Mouse (Mus musculus): ENCODE data around the gene Mtrex. TPM values are rescaled to one million over a fixed set of nuclear protein-coding genes. Genes with fewer than 3 reads are reported as not detected.
A peak's percentile ranks its signal among the peaks of the same experiment; 100 is the strongest.

The Mtrex gene
- polyA plus RNA-seq, 1 experiment from 2014 or later = 94.7 TPM

GRCm38 (mm10) chr13:112840241-112841087, 86.7 kb downstream of the Mtrex start:
- Histone ChIP-seq H3K4me2 (replicated peaks; ENCODE audit: low read depth, low read length) (no peak overlapping the region), H3K4me3 (ENCODE audit: low read depth, low read length) (no peak overlapping the region), H3K9ac (ENCODE audit: low read depth, low read length) (no peak overlapping the region), H3K9me3 (ENCODE audit: control insufficient read depth, low read length) (no peaks in the 10 kb centered on the region), H3K27me3 (ENCODE audit: control insufficient read depth, insufficient read depth, low read length) (no peaks in the 10 kb centered on the region), H3K36me3 (ENCODE audit: control insufficient read depth, insufficient read depth, low read length) (no peaks in the 10 kb centered on the region), H3K27ac (ENCODE audit: low read depth, low read length) (no peak overlapping the region), H3K4me1 (replicated peaks; ENCODE audit: control insufficient read depth, insufficient read depth, low read length) (no peaks in the 10 kb centered on the region)
- no peak for DNase-seq (ENCODE audit: low spot score)
- whole genome bisulfite sequencing = 89% methylated on average over 16 of the region's 16 CpGs
- no peak for ATAC-seq (ENCODE audit: low FRiP score)

DNA sequence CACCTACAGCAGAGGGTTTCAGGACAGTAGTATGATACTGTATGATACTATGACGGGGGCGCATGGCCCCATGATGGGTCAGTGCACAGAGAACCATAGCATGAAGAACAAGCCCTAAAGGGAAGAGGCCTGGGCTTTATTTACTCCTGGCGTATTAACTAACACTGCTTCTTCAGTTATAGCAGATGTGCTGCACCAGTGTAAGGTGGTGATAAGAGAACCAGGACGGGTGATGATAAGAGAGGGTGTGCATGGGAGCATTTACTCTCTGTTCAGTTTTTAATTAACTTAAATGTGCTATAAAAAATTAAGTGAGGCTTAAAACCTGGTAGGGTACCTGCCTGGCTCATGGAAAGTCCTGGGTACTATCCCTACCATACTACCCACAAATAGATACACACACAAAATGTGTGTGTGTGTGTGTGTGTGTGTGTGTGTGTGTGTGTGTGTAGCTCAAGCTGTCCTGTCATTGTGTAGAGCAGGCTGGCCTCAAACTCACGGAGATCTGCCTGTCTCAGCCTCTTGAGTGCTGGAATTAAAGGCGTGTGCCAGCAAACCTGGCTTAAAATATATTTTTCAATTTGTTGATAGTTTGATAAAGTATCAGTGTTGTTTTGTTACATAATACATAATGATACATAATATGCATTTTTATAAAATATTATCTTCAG, 88.5 kb downstream of the Mtrex start:
- H3K4me1 ChIP-seq (replicated peaks; ENCODE audit: control insufficient read depth, insufficient read depth, low read length) = no peaks in the 10 kb centered on the region; the same call in 1 of the 2 replicates
- H3K9ac ChIP-seq (ENCODE audit: low read depth, low read length) = no peak overlapping the region
- no peak overlapping the region for H3K4me2 ChIP-seq (replicated peaks; ENCODE audit: low read depth, low read length)
- DNase-seq (ENCODE audit: low spot score) (no peak), ATAC-seq (ENCODE audit: low FRiP score) (no peak)
- no peaks in the 10 kb centered on the region for H3K36me3 ChIP-seq (ENCODE audit: control insufficient read depth, insufficient read depth, low read length)
- no peak overlapping the region for H3K27ac ChIP-seq (ENCODE audit: low read depth, low read length)
- no peak overlapping the region for H3K4me3 ChIP-seq (ENCODE audit: low read depth, low read length)
- no peaks in the 10 kb centered on the region for H3K27me3 ChIP-seq (ENCODE audit: control insufficient read depth, insufficient read depth, low read length)
- no peaks in the 10 kb centered on the region for H3K9me3 ChIP-seq (ENCODE audit: control insufficient read depth, low read length)
- 95% methylated on average over 6 of the region's 6 CpGs for WGBS

DNA sequence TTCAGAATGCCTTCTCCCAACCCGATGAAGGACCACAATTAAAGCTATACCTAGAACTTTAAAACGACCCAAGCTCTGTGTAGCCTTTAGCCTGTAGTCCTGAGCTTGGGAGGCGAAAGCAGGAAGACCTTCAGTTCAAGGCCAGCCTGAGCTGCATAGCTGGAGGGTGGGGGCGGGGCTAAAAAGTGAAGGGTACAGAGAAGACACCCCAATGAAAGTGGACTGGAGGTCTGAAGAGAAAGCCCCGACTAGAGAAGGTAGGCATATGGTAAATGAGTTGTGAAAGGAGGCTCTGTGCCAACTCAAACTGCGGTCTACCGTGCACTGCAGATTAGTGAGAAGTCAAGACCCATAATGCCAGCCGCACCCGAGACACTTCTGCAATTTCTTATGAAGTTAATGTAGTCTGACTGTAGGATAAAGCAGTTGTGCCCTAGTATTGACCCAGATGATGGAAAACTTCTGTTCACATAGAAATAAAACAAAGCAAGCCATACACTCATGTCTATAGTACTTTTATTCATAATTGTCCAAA, 89.5 kb downstream of the Mtrex start:
- H3K9me3 ChIP-seq (ENCODE audit: control insufficient read depth, low read length) = no peaks in the 10 kb centered on the region
- no peak overlapping the region for H3K4me3 ChIP-seq (ENCODE audit: low read depth, low read length)
- H3K9ac ChIP-seq (ENCODE audit: low read depth, low read length) = no peak overlapping the region
- DNase-seq (ENCODE audit: low spot score) (no peak), ATAC-seq (ENCODE audit: low FRiP score) (no peak)
- H3K4me2 ChIP-seq (replicated peaks; ENCODE audit: low read depth, low read length) = no peak overlapping the region
- H3K36me3 ChIP-seq (ENCODE audit: control insufficient read depth, insufficient read depth, low read length) = no peaks in the 10 kb centered on the region
- H3K27me3 ChIP-seq (ENCODE audit: control insufficient read depth, insufficient read depth, low read length) = no peaks in the 10 kb centered on the region
- WGBS = 87% methylated on average over 9 of the region's 9 CpGs
- H3K27ac ChIP-seq (ENCODE audit: low read depth, low read length) = no peak overlapping the region
- H3K4me1 ChIP-seq (replicated peaks; ENCODE audit: control insufficient read depth, insufficient read depth, low read length) = no peaks in the 10 kb centered on the region; the same call in 1 of the 2 replicates

GRCm38 (mm10) chr13:112836951-112837350, 90.2 kb downstream of the Mtrex start:
- ATAC-seq (ENCODE audit: low FRiP score) (no peak), DNase-seq (ENCODE audit: low spot score) (no peak)
- no peak overlapping the region for H3K9ac ChIP-seq (ENCODE audit: low read depth, low read length)
- no peak overlapping the region for H3K4me3 ChIP-seq (ENCODE audit: low read depth, low read length)
- no peak overlapping the region for H3K27ac ChIP-seq (ENCODE audit: low read depth, low read length)
- no peaks in the 10 kb centered on the region for H3K27me3 ChIP-seq (ENCODE audit: control insufficient read depth, insufficient read depth, low read length)
- no peak overlapping the region for H3K4me2 ChIP-seq (replicated peaks; ENCODE audit: low read depth, low read length)
- no peaks in the 10 kb centered on the region for H3K36me3 ChIP-seq (ENCODE audit: control insufficient read depth, insufficient read depth, low read length)
- no peaks in the 10 kb centered on the region; the same call in 1 of the 2 replicates for H3K4me1 ChIP-seq (replicated peaks; ENCODE audit: control insufficient read depth, insufficient read depth, low read length)
- no peaks in the 10 kb centered on the region for H3K9me3 ChIP-seq (ENCODE audit: control insufficient read depth, low read length)
- WGBS = 79% methylated on average over 2 of the region's 2 CpGs

GRCm38 (mm10) chr13:112835113-112835512, 92.1 kb downstream of the Mtrex start:
- ATAC-seq (ENCODE audit: low FRiP score) = no peak
- 0 out of 2 replicates have a peak overlapping the region, but pooled peaks have one; percentile 21 for H3K9ac ChIP-seq (ENCODE audit: low read depth, low read length)
- H3K27ac ChIP-seq (ENCODE audit: low read depth, low read length) = no peak overlapping the region

DNA sequence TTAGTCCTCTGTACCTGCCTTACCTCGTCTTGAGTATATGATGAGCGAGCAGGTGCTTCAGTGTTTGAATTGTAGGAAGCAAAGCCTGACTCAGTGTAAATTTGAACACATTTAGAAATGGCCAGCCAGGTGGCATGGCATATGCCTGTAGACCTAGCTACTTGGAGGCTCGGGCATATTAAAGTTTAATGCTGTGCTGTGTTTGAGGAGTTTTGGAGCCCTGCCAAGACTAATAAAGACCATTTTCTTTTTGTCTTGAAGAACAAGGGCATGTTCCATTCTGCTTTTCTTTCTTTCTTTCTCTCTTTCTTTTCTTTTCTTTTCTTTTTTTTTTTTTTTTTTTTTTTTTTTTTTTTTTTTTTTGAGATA, 93.3 kb downstream of the Mtrex start:
- DNase-seq (ENCODE audit: low spot score) (no peak), ATAC-seq (ENCODE audit: low FRiP score) (no peak)
- no peaks in the 10 kb centered on the region for H3K27me3 ChIP-seq (ENCODE audit: control insufficient read depth, insufficient read depth, low read length)
- H3K4me2 ChIP-seq (replicated peaks; ENCODE audit: low read depth, low read length) = no peak overlapping the region
- H3K4me3 ChIP-seq (ENCODE audit: low read depth, low read length) = no peak overlapping the region
- H3K4me1 ChIP-seq (replicated peaks; ENCODE audit: control insufficient read depth, insufficient read depth, low read length) = no peaks in the 10 kb centered on the region; the same call in 1 of the 2 replicates
- no peak overlapping the region for H3K27ac ChIP-seq (ENCODE audit: low read depth, low read length)
- whole genome bisulfite sequencing = 89% methylated on average over 3 of the region's 3 CpGs
- no peak overlapping the region for H3K9ac ChIP-seq (ENCODE audit: low read depth, low read length)
- no peaks in the 10 kb centered on the region for H3K36me3 ChIP-seq (ENCODE audit: control insufficient read depth, insufficient read depth, low read length)
- no peaks in the 10 kb centered on the region for H3K9me3 ChIP-seq (ENCODE audit: control insufficient read depth, low read length)

More at GRCm38 (mm10) chr13:112835113-112835512, 92.1 kb downstream of the Mtrex start:
- Histone ChIP-seq H3K4me1 (replicated peaks; ENCODE audit: control insufficient read depth, insufficient read depth, low read length) (no peaks in the 10 kb centered on the region; the same call in 1 of the 2 replicates), H3K4me3 (ENCODE audit: low read depth, low read length) (no peak overlapping the region), H3K27me3 (ENCODE audit: control insufficient read depth, insufficient read depth, low read length) (no peaks in the 10 kb centered on the region), H3K4me2 (replicated peaks; ENCODE audit: low read depth, low read length) (no peak overlapping the region), H3K36me3 (ENCODE audit: control insufficient read depth, insufficient read depth, low read length) (no peaks in the 10 kb centered on the region), H3K9me3 (ENCODE audit: control insufficient read depth, low read length) (no peaks in the 10 kb centered on the region)
- WGBS = 23% methylated on average over 12 of the region's 12 CpGs
- DNase-seq (ENCODE audit: low spot score) = peak; percentile 20

GRCm38 (mm10) chr13:112833253-112833894, 93.8 kb downstream of the Mtrex start:
- H3K27ac ChIP-seq (ENCODE audit: low read depth, low read length) = no peak overlapping the region
- DNase-seq (ENCODE audit: low spot score) (no peak), ATAC-seq (ENCODE audit: low FRiP score) (no peak)
- H3K4me3 ChIP-seq (ENCODE audit: low read depth, low read length) = no peak overlapping the region
- H3K36me3 ChIP-seq (ENCODE audit: control insufficient read depth, insufficient read depth, low read length) = no peaks in the 10 kb centered on the region
- no peak overlapping the region for H3K9ac ChIP-seq (ENCODE audit: low read depth, low read length)
- no peaks in the 10 kb centered on the region for H3K27me3 ChIP-seq (ENCODE audit: control insufficient read depth, insufficient read depth, low read length)
- WGBS = 56% methylated on average over 20 of the region's 20 CpGs
- no peaks in the 10 kb centered on the region for H3K9me3 ChIP-seq (ENCODE audit: control insufficient read depth, low read length)
- H3K4me2 ChIP-seq (replicated peaks; ENCODE audit: low read depth, low read length) = no peak overlapping the region
- no peaks in the 10 kb centered on the region; the same call in 1 of the 2 replicates for H3K4me1 ChIP-seq (replicated peaks; ENCODE audit: control insufficient read depth, insufficient read depth, low read length)

GRCm38 (mm10) chr13:112832589-112832988, 94.6 kb downstream of the Mtrex start:
- ATAC-seq (ENCODE audit: low FRiP score) (no peak), DNase-seq (ENCODE audit: low spot score) (no peak)
- Histone ChIP-seq H3K4me2 (replicated peaks; ENCODE audit: low read depth, low read length) (no peak overlapping the region), H3K4me1 (replicated peaks; ENCODE audit: control insufficient read depth, insufficient read depth, low read length) (no peaks in the 10 kb centered on the region; the same call in 1 of the 2 replicates), H3K36me3 (ENCODE audit: control insufficient read depth, insufficient read depth, low read length) (no peaks in the 10 kb centered on the region), H3K27ac (ENCODE audit: low read depth, low read length) (no peak overlapping the region), H3K4me3 (ENCODE audit: low read depth, low read length) (no peak overlapping the region), H3K27me3 (ENCODE audit: control insufficient read depth, insufficient read depth, low read length) (no peaks in the 10 kb centered on the region), H3K9me3 (ENCODE audit: control insufficient read depth, low read length) (no peaks in the 10 kb centered on the region), H3K9ac (ENCODE audit: low read depth, low read length) (no peak overlapping the region)
- whole genome bisulfite sequencing = 36% methylated on average over 2 of the region's 2 CpGs
